Mouse (Mus musculus): Measurements from ENCODE around the gene Prcc. TPM values are rescaled to one million over a fixed set of nuclear protein-coding genes. Genes with fewer than 3 reads are reported as not detected.
"Not testable (repeated sequence)": the region's sequence is repeated elsewhere in the genome, so short reads cannot be mapped to it uniquely, and the experiment has no call there.

Prcc gene
- polyA plus RNA-seq, 1 experiment from 2014 or later = 16.2 TPM

GRCm38 (mm10) chr3:87884291-87884690 is 1.1 kb downstream of the Prcc start:
- Histone ChIP-seq H3K27me3 (no peaks in the 10 kb centered on the region), H3K4me2 (peak overlapping the region; percentile 94), H3K9me3 (no peaks in the 10 kb centered on the region), H3K36me3 (peaks cover 26% of the 10 kb centered on the region), H3K4me3 (replicated peaks) (peak overlapping the region; percentile 84), H3K27ac (peak overlapping the region; percentile 92; the same call in 1 of the 2 replicates), H3K4me1 (replicated peaks) (peaks cover 16% of the 10 kb centered on the region), H3K9ac (replicated peaks) (peak overlapping the region; percentile 88)
- ATAC-seq (ENCODE audit: insufficient number of reproducible peaks, insufficient read depth, low FRiP score, low TSS enrichment, low read depth) = no peak
- 5% methylated on average over 3 of the region's 3 CpGs for WGBS

- Histone ChIP-seq H3K4me3 (replicated peaks) (no peak overlapping the region), H3K27me3 (no peaks in the 10 kb centered on the region), H3K36me3 (peaks cover 55% of the 10 kb centered on the region), H3K9me3 (no peaks in the 10 kb centered on the region), H3K4me2 (no peak overlapping the region), H3K27ac (no peak overlapping the region), H3K9ac (replicated peaks) (no peak overlapping the region), H3K4me1 (replicated peaks) (no peaks in the 10 kb centered on the region; the same call in 1 of the 2 replicates)
- ATAC-seq (ENCODE audit: insufficient number of reproducible peaks, insufficient read depth, low FRiP score, low TSS enrichment, low read depth) = no peak
- 91% methylated on average over 4 of the region's 4 CpGs for WGBS
Measured at GRCm38 (mm10) chr3:87877730-87878129, 7.7 kb downstream of the Prcc start.

- not testable (repeated sequence) for H3K27ac ChIP-seq; H3K4me2 ChIP-seq; H3K4me3 ChIP-seq (replicated peaks); H3K4me1 ChIP-seq (replicated peaks); H3K9me3 ChIP-seq; H3K27me3 ChIP-seq; ATAC-seq (ENCODE audit: insufficient number of reproducible peaks, insufficient read depth, low FRiP score, low TSS enrichment, low read depth); H3K9ac ChIP-seq (replicated peaks)
- WGBS = 93% methylated on average over 4 of the region's 4 CpGs
- H3K36me3 ChIP-seq = peaks cover 95% of the 10 kb centered on the region
Measured at GRCm38 (mm10) chr3:87864111-87864510, 21.3 kb downstream of the Prcc start.

GRCm38 (mm10) chr3:87859813-87860212 is 25.6 kb downstream of the Prcc start:
- Histone ChIP-seq H3K36me3 (peaks cover 88% of the 10 kb centered on the region), H3K4me1 (replicated peaks) (no peaks in the 10 kb centered on the region), H3K27ac (no peak overlapping the region), H3K27me3 (no peaks in the 10 kb centered on the region), H3K4me2 (no peak overlapping the region), H3K4me3 (replicated peaks) (no peak overlapping the region), H3K9me3 (no peaks in the 10 kb centered on the region), H3K9ac (replicated peaks) (no peak overlapping the region)
- no peak for ATAC-seq (ENCODE audit: insufficient number of reproducible peaks, insufficient read depth, low FRiP score, low TSS enrichment, low read depth)
- 34% methylated on average over 3 of the region's 3 CpGs for WGBS

GRCm38 (mm10) chr3:87857666-87858065 is 27.7 kb downstream of the Prcc start:
- 60% methylated on average over 8 of the region's 8 CpGs for WGBS
- Histone ChIP-seq H3K4me2 (no peak overlapping the region), H3K4me3 (replicated peaks) (no peak overlapping the region), H3K9ac (replicated peaks) (no peak overlapping the region), H3K9me3 (no peaks in the 10 kb centered on the region), H3K4me1 (replicated peaks) (no peaks in the 10 kb centered on the region), H3K27me3 (no peaks in the 10 kb centered on the region), H3K27ac (no peak overlapping the region), H3K36me3 (peaks cover 70% of the 10 kb centered on the region)
- no peak for ATAC-seq (ENCODE audit: insufficient number of reproducible peaks, insufficient read depth, low FRiP score, low TSS enrichment, low read depth)

GRCm38 (mm10) chr3:87855936-87856335 is 29.5 kb downstream of the Prcc start:
- Histone ChIP-seq H3K9ac (replicated peaks) (no peak overlapping the region), H3K4me2 (no peak overlapping the region), H3K36me3 (peaks cover 53% of the 10 kb centered on the region), H3K4me1 (replicated peaks) (no peaks in the 10 kb centered on the region), H3K27me3 (no peaks in the 10 kb centered on the region), H3K4me3 (replicated peaks) (no peak overlapping the region), H3K27ac (no peak overlapping the region), H3K9me3 (no peaks in the 10 kb centered on the region)
- WGBS = 88% methylated on average over 8 of the region's 8 CpGs
- no peak for ATAC-seq (ENCODE audit: insufficient number of reproducible peaks, insufficient read depth, low FRiP score, low TSS enrichment, low read depth)

GRCm38 (mm10) chr3:87854795-87855568 is 30.4 kb downstream of the Prcc start:
- Histone ChIP-seq H3K27ac (0 out of 2 replicates have a peak overlapping the region, but pooled peaks have one; percentile 12), H3K9me3 (no peaks in the 10 kb centered on the region), H3K36me3 (peaks cover 44% of the 10 kb centered on the region), H3K9ac (replicated peaks) (no peak overlapping the region), H3K27me3 (no peaks in the 10 kb centered on the region), H3K4me1 (replicated peaks) (no peaks in the 10 kb centered on the region), H3K4me3 (replicated peaks) (no peak overlapping the region), H3K4me2 (no peak overlapping the region)
- WGBS = 53% methylated on average over 7 of the region's 7 CpGs
- ATAC-seq (ENCODE audit: insufficient number of reproducible peaks, insufficient read depth, low FRiP score, low TSS enrichment, low read depth) = no peak

GRCm38 (mm10) chr3:87849117-87849516 is 36.3 kb downstream of the Prcc start:
- Histone ChIP-seq H3K27ac (no peak overlapping the region), H3K4me3 (replicated peaks) (no peak overlapping the region), H3K4me1 (replicated peaks) (no peaks in the 10 kb centered on the region), H3K27me3 (no peaks in the 10 kb centered on the region), H3K4me2 (no peak overlapping the region), H3K9me3 (no peaks in the 10 kb centered on the region), H3K36me3 (no peaks in the 10 kb centered on the region), H3K9ac (replicated peaks) (no peak overlapping the region)
- no peak for ATAC-seq (ENCODE audit: insufficient number of reproducible peaks, insufficient read depth, low FRiP score, low TSS enrichment, low read depth)
- WGBS = 81% methylated on average over 14 of the region's 14 CpGs

GRCm38 (mm10) chr3:87847680-87848079 is 37.7 kb downstream of the Prcc start:
- no peak overlapping the region for H3K9ac ChIP-seq (replicated peaks)
- H3K27ac ChIP-seq = no peak overlapping the region
- ATAC-seq (ENCODE audit: insufficient number of reproducible peaks, insufficient read depth, low FRiP score, low TSS enrichment, low read depth) = no peak
- no peaks in the 10 kb centered on the region for H3K9me3 ChIP-seq
- 75% methylated on average over 5 of the region's 5 CpGs for WGBS
- H3K4me1 ChIP-seq (replicated peaks) = no peaks in the 10 kb centered on the region
- H3K36me3 ChIP-seq = no peaks in the 10 kb centered on the region
- H3K4me2 ChIP-seq = no peak overlapping the region
- no peaks in the 10 kb centered on the region for H3K27me3 ChIP-seq
- no peak overlapping the region for H3K4me3 ChIP-seq (replicated peaks)

GRCm38 (mm10) chr3:87846650-87847110 is 38.7 kb downstream of the Prcc start, which contains the start of gene Sh2d2a:
Gene Sh2d2a (plus strand): TSS chr3:87846755.
- Histone ChIP-seq H3K9ac (replicated peaks) (no peak within 1 kb of the TSS), H3K27me3 (no peaks in the 10 kb centered on the region), H3K27ac (no peak within 1 kb of the TSS), H3K36me3 (no peaks in the 10 kb centered on the region), H3K4me2 (no peak within 1 kb of the TSS), H3K4me3 (replicated peaks) (no peak within 1 kb of the TSS), H3K9me3 (no peaks in the 10 kb centered on the region), H3K4me1 (replicated peaks) (no peaks in the 10 kb centered on the region)
- ATAC-seq (ENCODE audit: insufficient number of reproducible peaks, insufficient read depth, low FRiP score, low TSS enrichment, low read depth) = no peak
- 70% methylated on average over 7 of the region's 7 CpGs for WGBS

- H3K4me3 ChIP-seq (replicated peaks) = no peak overlapping the region
- no peak overlapping the region for H3K9ac ChIP-seq (replicated peaks)
- no peak overlapping the region for H3K4me2 ChIP-seq
- no peaks in the 10 kb centered on the region for H3K4me1 ChIP-seq (replicated peaks)
- no peaks in the 10 kb centered on the region for H3K27me3 ChIP-seq
- 68% methylated on average over 4 of the region's 4 CpGs for WGBS
- ATAC-seq (ENCODE audit: insufficient number of reproducible peaks, insufficient read depth, low FRiP score, low TSS enrichment, low read depth) = no peak
- H3K36me3 ChIP-seq = no peaks in the 10 kb centered on the region
- no peaks in the 10 kb centered on the region for H3K9me3 ChIP-seq
- H3K27ac ChIP-seq = no peak overlapping the region
Measured at GRCm38 (mm10) chr3:87846186-87846585, 39.2 kb downstream of the Prcc start.

- H3K27ac ChIP-seq = no peak overlapping the region
- no peaks in the 10 kb centered on the region for H3K27me3 ChIP-seq
- no peaks in the 10 kb centered on the region for H3K36me3 ChIP-seq
- 80% methylated on average over 4 of the region's 4 CpGs for WGBS
- no peaks in the 10 kb centered on the region for H3K4me1 ChIP-seq (replicated peaks)
- no peak overlapping the region for H3K4me3 ChIP-seq (replicated peaks)
- no peak for ATAC-seq (ENCODE audit: insufficient number of reproducible peaks, insufficient read depth, low FRiP score, low TSS enrichment, low read depth)
- no peaks in the 10 kb centered on the region for H3K9me3 ChIP-seq
- H3K4me2 ChIP-seq = no peak overlapping the region
- no peak overlapping the region for H3K9ac ChIP-seq (replicated peaks)
Measured at GRCm38 (mm10) chr3:87844981-87845380, 40.4 kb downstream of the Prcc start.
